Mouse (Mus musculus) 3T3-L1 (cell line): ENCODE data around the gene Gm14862.

ENCODE experiments used
- DNase-seq: peaks from one replicate; pipeline ENCODE4 v3.0.0-alpha.2; 2015; ENCODE audit warnings: low read depth, low spot score

Gm14862 gene

DNA sequence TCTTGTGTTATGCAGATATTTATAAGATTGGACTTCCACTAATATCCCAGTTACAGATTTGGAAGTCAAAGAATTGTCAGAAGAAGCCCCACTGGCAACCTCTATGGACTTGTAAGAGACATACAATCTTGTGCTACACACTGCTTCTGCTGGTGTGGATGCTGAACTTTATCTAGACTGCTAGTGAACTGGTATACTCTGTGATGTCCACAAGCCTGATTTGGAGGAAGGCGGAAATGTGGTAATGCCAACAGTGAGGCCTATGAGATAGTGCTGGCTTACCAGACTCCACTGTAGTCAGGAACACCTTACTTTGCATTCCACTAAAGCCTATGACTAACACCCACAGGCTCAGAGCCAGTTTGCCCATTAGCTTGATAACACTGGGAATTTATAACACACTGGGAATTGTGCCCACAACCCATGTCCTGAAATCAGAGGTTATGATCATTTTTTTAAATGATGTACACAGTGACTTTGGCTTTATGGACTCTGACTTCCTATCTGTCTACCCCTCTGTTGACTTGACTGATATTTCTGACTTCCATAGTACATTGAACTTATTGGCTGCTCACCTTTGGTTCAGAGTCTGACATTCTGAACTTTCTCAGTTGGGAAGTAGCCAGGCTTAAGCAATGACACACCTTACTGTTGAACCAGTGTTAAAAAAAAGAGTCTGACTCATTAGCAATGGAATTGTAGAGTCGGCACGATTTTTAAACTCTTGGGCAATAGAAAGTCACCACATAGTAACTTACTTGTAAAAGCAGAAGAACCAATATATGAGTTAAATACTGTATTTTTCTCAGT lies 34.1 kb downstream of the Gm14862 start:
- peak; percentile 98 for DNase-seq

DNA sequence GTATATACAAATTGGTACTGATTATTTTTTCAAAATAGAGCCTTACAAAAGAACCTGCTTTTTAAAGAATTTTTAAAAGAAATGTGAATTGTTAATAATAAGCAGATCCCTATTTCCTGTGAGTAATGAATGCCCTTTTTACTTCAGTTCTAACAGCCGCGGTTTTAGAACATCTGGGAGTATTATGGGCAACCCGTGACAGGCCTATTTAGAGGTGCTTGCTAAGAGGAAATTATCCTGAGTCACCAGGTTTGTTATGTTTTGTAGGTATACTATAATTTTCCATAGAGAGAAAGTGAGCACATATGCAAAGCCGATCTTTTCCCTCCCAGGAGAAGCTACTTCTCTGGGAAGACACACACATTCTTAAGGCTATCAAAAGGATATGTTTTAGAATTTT lies 35.0 kb downstream of the Gm14862 start:
- peak; percentile 80 for DNase-seq

DNA sequence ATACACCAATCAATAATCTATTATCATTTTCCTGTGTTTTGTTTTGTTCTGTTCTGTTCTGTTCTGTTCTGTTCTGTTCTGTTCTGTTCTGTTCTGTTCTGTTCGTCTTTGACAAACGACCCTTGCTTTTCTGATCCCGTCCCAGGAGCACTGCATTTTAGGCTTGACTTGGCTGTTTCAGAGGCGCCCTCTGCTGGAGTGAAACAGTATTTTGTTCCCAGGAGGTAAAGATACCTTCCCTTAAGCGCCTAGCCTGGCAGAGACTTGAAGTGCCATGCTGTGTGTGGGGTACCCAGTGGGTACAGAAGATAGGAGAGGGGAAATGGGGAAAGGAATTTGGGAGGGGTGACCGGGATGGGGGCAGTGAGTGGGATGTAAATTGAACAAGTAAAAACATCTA lies 35.5 kb downstream of the Gm14862 start:
- peak; percentile 90 for DNase-seq

DNA sequence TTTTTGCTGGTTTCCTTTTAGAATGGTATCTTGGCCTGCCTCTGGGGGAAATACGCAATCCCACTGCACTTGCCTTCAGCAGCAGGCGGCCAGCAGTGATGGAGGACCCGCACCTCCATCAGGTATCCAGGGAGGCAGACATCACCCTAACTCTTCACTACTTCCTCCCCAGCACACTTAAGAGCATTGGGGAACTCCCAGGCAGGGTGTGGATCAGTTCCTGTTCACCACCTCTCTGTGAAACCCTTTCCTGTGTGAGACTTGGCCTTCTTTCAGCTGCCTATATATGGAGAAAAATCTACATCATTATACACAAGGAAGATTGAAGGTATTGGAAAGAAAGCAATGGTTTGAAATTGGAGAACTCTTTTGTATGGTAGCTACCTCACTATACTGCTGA lies 37.1 kb downstream of the Gm14862 start:
- DNase-seq: no peak

DNA sequence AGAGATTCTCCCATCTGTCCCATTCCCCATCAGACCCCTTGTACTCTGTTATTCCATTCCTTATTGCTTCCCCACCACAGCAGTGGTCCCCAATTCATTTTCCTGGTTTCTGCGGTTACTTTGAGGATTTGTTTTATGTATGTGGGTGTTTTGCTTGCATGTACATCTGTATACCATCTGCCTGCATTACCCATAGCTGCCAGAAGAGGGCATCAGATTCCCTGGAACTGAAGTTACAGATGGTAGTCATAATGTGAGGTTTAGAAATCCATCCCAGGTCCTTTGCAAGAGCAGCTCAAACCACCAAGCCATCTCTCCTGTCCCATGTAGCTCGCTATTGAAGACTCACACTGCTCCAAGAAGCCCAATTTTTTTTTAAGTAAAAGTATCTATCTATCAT lies 40.5 kb downstream of the Gm14862 start:
- DNase-seq: peak; percentile 57

DNA sequence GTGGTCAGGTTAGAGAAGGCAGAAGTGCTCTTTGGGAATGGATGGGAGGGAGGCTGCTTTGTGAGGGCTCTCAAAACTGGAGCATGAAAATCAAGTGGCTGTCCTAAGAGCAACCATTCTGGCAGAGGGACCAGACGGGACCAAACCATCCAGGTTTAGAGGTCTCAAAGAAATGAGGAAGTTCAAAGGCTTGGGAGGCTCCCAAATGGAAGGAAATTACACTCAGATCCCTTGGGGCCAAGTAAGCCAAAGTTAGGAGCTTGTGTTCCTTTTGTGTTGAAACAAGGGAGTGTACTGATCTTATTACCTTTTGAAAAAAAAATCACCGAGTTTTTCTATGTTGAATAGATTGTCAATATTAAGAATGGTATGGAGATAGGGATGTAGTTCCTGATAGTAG lies 51.6 kb downstream of the Gm14862 start:
- no peak for DNase-seq

DNA sequence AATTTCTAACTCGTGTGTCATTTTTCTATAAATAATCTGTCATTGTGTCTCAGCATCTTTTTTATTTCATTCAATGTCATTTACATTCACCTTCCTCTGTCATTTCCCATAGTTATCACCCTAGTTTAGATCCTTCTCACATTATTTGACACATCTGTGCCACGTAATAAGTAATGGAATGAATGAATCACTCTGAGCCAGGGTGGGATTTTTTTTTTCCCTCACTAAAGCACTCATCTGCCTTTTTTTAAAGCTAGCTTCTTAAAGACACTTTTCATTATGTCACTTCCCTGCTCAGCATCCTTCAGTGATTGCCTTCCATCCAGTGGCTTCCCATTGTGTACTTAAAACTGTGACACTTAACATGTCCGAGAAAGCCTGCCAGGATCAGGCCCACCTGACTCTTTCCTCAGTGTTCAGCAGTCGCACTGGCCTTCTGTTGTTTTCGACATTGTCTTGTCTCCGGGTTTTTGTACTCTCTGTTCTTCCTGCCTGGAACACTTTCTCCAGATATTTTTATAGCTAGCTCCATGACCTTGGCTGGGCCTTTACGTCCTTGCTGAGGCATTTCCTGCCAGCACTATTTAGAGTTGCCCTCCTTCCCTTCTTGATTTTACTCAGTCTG lies 53.8 kb downstream of the Gm14862 start:
- DNase-seq: peak; percentile 75

DNA sequence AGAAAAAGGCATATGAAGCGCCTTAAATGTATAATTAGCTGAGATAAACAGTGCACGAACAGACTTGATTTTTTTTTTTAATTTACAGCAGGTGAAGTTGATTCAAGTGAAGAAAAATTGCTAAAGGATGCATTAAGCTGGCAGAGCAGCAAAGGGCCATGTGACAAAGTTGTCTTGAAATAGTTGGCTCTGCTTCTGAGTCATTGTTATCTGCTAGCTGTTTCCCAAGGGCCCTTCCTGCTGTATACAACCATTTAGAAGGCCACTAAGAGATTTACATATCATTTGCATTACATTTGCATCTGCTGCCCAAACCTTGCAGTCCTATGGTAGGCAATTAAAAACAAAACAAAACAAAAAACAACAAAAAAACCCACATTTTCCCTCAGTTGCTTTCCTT lies 54.7 kb downstream of the Gm14862 start:
- peak; percentile 62 for DNase-seq
